Mouse (Mus musculus): Measurements from ENCODE around the gene Mroh2a.

- TF ChIP-seq GATA1 (IDR thresholded peaks at IDR 0.05; ENCODE audit: low read length) (no peak), TAL1 (IDR thresholded peaks at IDR 0.05; ENCODE audit: low read length) (no peak)
Observed at GRCm38 (mm10) chr1:88195687-88196086, 31.1 kb upstream of the Mroh2a start.

All from erythroblast, embryonic 14.5 days (primary cell).